Mouse (Mus musculus) forebrain, embryonic 13.5 days (tissue): ENCODE results near the gene Snrnp70. TPM values are rescaled to one million over a fixed set of nuclear protein-coding genes. Genes with fewer than 3 reads are reported as not detected.

Source experiments
- ATAC-seq: fragments of 200-750 bp; cut with Nextera tagmentation; 2 replicates; pipeline ENCODE4 v1.8.0; 2017
- H3K27ac ChIP-seq: fragments of 300-500 bp; sonication (generic); 2 replicates; pipeline ENCODE4 v1.5.1; 2015; ENCODE audit warnings: inconsistent platforms, mild to moderate bottlenecking, moderate library complexity
- H3K27me3 ChIP-seq: fragments of 300-500 bp; sonication (generic); 2 replicates; pipeline ENCODE4 v1.6.1; 2015; ENCODE audit warnings: mild to moderate bottlenecking, inconsistent platforms
- H3K36me3 ChIP-seq: fragments of 300-500 bp; sonication (generic); 2 replicates; pipeline ENCODE4 v1.6.1; 2015; ENCODE audit warnings: mild to moderate bottlenecking, inconsistent platforms; ENCODE audit not compliant: poor library complexity, severe bottlenecking
- H3K4me1 ChIP-seq: fragments of 300-500 bp; sonication (generic); 2 replicates; pipeline ENCODE4 v1.6.1; 2015; ENCODE audit warnings: inconsistent platforms
- H3K4me2 ChIP-seq: fragments of 300-500 bp; sonication (generic); 2 replicates; pipeline ENCODE4 v1.6.1; 2015; ENCODE audit warnings: inconsistent platforms, mild to moderate bottlenecking, moderate library complexity
- H3K4me3 ChIP-seq: fragments of 300-500 bp; sonication (generic); 2 replicates; pipeline ENCODE4 v1.5.1; 2015; ENCODE audit warnings: mild to moderate bottlenecking, inconsistent platforms
- H3K9ac ChIP-seq: fragments of 300-500 bp; sonication (generic); 2 replicates; pipeline ENCODE4 v1.6.1; 2015; ENCODE audit warnings: mild to moderate bottlenecking, inconsistent platforms
- H3K9me3 ChIP-seq: fragments of 300-500 bp; sonication (generic); replicated peaks from 2 replicates; pipeline ENCODE4 v1.6.1; 2016; ENCODE audit warnings: inconsistent platforms
- WGBS: fragments of 180-500 bp; shearing (Covaris S2); methylation state at CpG from one replicate; pipeline ENCODE4 v1.1.7; 2015; 5-methylcytosine and 5-hydroxymethylcytosine counted together
- polyA plus RNA-seq: library from polyadenylated mRNA; unstranded; fragments of >200 nt; fragmentation: Nextera tagmentation; extraction: Ambion mirVana; gene quantifications from 2 replicates; pipeline ENCODE4 v1.2.1, GENCODE M21; 2015

The Snrnp70 gene
- polyA plus RNA-seq, 1 experiment from 2014 or later, result 250 TPM

DNA sequence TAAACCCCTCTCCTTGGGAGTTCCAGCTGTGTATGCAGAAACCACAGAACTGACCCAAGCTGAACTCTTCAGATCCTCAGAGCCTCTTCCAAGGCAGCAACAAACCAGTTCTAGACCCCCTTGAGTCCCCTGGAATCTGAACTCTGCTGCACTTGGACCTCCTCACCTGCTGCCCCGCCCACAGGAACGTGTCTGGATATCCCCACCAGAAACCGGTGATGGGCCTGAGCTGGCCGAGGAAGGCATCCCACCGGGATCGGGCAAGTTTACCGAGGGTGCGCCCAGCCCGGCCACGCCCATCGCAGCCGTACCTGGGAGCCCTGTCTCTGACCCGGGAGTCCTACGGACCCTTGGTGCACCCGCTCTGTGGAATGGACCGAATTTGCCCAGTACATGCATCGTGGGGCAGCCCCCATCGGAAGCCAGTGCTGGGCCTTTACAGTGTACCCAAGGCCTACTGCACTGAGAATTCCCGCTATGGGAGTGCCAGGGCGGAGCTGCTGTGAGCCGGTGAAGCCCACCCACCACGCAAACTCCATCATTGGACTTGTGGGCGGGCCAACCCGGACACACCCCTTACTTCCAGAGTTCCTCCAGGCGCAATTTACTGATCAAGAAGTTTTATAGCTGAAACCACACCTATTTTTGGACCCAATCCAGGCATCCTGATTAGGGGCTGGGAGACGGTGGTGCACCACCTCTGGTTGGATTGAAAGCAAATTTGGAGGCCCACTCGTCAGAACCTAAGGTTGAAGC, 24.5 kb upstream of the Snrnp70 start:
- Histone ChIP-seq H3K27ac (no peak overlapping the region), H3K27me3 (peaks cover 61% of the 10 kb centered on the region), H3K9ac (no peak overlapping the region), H3K9me3 (no peaks in the 10 kb centered on the region), H3K36me3 (peaks cover 49% of the 10 kb centered on the region), H3K4me1 (peaks cover 3% of the 10 kb centered on the region; the same call in 1 of the 2 replicates), H3K4me3 (no peak overlapping the region), H3K4me2 (no peak overlapping the region)
- WGBS, result 15% methylated on average over 27 of the region's 27 CpGs
- ATAC-seq, result no peak

DNA sequence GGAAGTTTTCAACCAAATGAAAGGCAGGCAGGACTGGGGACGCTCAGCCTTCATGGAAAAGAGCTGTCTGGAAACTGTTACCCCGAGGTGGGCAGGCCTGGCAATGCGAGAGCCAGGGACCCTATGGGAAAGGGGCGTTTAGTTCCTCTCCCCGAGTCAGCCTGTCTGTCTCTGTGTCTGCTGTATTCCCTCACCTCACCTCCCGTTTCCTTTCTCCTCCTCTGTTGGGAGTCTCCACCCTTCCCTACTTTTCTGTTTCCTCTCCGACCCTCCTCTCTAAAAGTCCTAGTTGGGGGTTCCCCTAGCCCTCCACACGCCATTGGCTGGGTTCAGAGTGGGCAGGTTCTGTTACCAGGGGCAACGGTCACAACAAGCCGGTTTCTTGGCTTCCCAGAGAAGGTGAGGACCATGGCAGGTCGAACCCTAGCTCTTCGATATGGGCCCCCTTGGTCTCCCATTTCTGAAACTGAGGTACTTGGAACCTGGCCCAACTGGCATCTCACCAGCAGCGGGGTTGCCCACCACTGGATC, 22.5 kb upstream of the Snrnp70 start:
- Histone ChIP-seq H3K9ac (no peak overlapping the region), H3K4me1 (peaks cover 16% of the 10 kb centered on the region)

DNA sequence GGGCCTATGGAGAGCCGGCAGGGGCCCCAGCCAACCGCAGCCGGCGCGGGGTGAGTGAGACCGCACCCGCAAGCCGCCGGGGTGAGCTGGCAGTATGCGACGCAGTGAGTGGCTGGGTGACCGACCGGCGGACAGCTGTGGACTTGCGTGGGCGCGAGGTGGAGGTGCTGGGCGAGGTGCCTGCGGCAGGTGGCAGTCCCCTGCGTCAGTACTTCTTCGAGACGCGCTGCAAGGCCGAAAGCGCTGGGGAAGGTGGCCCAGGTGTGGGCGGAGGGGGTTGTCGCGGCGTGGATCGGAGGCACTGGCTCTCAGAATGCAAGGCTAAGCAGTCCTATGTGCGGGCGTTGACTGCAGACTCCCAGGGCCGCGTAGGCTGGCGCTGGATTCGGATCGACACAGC, 20.1 kb upstream of the Snrnp70 start:
- WGBS, result 11% methylated on average over 33 of the region's 37 CpGs
- no peak for ATAC-seq

More for the DNA sequence above, 22.5 kb upstream of the Snrnp70 start:
- Histone ChIP-seq H3K27ac (no peak overlapping the region), H3K36me3 (peaks cover 29% of the 10 kb centered on the region), H3K27me3 (peaks cover 81% of the 10 kb centered on the region), H3K9me3 (no peaks in the 10 kb centered on the region), H3K4me2 (no peak overlapping the region), H3K4me3 (no peak overlapping the region)
- no peak for ATAC-seq
- WGBS, result 12% methylated on average over 13 of the region's 13 CpGs

DNA sequence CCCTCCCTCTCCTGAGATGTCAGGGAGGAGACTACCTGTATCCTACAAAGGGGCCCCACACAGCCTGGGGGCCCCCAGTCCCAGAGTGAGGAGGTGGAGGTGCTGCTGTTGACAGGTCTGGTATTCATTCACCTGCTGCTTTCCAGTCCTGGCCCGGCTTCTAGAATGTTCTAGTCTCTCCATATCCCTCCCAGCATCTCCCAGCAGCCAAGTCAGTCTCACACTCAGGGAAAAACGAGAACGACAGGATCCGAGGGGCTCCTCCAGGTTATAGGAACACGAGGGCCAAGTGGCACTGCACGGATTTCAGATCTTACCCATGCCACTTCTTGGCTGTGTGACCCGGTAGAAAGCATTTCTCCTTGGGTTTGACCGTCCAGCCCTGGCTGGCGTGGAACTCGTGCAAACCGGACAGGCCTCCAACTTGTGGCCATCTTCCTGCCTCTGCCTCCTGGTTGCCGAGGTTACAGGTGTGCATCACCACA, 19.2 kb upstream of the Snrnp70 start:
- no peaks in the 10 kb centered on the region for H3K36me3 ChIP-seq

More for the DNA sequence above, 20.1 kb upstream of the Snrnp70 start:
- H3K36me3 ChIP-seq, result peaks cover 5% of the 10 kb centered on the region
- H3K9me3 ChIP-seq, result no peaks in the 10 kb centered on the region
- no peak overlapping the region for H3K9ac ChIP-seq
- H3K4me3 ChIP-seq, result 0 out of 2 replicates have a peak overlapping the region, but pooled peaks have one; percentile 1
- H3K27ac ChIP-seq, result no peak overlapping the region
- H3K4me1 ChIP-seq, result peaks cover 18% of the 10 kb centered on the region
- no peak overlapping the region for H3K4me2 ChIP-seq
- peaks cover 99% of the 10 kb centered on the region for H3K27me3 ChIP-seq

DNA sequence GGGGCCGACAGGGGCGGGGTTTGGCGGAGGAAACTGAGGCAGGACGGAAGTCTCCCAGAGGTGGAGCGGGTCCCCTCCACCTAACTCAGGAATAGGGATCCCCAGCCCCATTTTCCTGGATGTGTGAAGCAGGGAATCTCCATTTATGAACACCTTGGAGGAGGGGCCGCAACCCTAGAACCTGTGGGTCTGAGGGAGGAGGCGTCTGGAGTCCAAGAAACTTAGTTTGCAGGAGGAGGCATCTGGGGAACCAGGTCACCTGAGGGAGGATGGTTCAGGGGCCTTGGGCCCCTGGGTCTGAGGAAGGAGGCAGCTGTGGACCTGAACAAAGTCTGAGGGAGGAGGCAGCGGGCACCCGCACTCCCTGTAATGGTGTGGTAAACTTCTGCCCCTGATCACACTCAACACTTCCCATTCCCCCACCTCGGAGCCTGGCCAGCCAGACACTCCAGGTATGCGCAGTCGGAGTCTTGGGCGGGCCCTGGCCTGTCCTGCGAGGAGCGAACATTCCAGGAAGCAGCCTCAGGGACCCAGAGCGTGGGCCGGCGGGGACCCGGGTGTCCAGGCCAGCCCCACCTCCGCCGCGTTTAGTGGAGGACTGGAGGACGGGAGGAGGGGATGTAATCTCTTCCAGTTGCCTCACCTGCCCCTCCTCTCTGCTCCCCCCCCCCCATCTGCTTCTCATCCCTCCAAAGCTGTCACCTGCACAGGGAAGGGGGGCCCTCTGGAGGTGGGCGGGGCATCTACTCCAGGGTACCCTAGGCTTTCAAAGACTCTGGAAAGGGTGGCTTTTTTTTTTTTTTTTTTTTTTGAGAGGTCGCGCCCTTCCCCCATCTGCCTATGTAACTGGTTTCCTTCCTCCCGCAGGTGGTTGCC, 18.6 kb upstream of the Snrnp70 start:
- under 1% methylated on average over 26 of the region's 27 CpGs for WGBS
- Histone ChIP-seq H3K27ac (no peak overlapping the region), H3K4me2 (peak overlapping the region; percentile 67), H3K27me3 (peaks cover 99% of the 10 kb centered on the region), H3K36me3 (no peaks in the 10 kb centered on the region), H3K4me1 (peaks cover 18% of the 10 kb centered on the region), H3K9me3 (no peaks in the 10 kb centered on the region), H3K4me3 (peak overlapping the region; percentile 45), H3K9ac (peak overlapping the region; percentile 50)
- ATAC-seq, result peak; percentile 16; the same call in 1 of the 2 replicates

More for the DNA sequence above, 19.2 kb upstream of the Snrnp70 start:
- Histone ChIP-seq H3K4me1 (peaks cover 18% of the 10 kb centered on the region), H3K27me3 (peaks cover 99% of the 10 kb centered on the region), H3K9ac (no peak overlapping the region), H3K9me3 (no peaks in the 10 kb centered on the region), H3K4me2 (no peak overlapping the region), H3K27ac (no peak overlapping the region), H3K4me3 (no peak overlapping the region)
- ATAC-seq, result no peak
- 48% methylated on average over 12 of the region's 12 CpGs for whole genome bisulfite sequencing

DNA sequence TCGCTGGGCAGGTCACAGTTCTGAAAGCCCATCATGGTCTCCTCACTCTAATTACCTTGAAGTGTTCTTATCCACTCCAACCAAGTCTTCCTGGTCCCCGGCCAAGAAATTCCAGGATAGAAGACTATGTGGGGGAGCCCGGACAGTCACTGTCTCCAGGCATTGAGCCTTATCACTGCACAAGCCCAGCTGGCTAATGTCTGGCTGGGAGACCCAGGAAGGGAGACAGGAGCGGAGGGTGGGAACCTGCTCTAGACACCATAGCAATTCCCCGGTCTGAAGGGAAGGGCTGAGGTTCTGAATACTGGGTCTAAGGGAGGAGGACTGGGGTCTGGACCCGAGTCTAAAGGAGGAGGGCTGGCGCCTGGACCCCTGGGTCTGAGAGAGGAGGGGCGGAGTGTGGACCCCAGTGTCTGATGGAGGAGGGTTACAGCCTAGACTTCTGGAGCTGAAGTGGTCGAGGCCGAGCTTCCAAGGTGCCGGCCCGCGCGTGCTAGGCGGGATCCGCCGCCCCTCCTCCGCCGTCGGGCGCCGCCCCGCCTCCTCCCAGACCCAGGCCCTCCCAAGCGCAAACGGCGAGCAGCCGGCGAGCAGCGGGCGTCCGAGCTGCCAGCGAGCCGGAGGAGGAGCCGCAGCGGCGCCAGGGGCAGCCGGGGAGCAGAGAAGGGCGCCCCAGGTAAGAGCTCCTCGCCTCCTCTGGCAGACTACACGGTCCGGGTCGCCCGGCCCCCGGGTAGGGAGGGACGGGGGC, 17.7 kb upstream of the Snrnp70 start, which contains the start of gene Ntf5:
Gene Ntf5 (plus strand): TSS at position 583 of the 751 bp plus-strand sequence.
- no peaks in the 10 kb centered on the region for H3K36me3 ChIP-seq
- peaks cover 18% of the 10 kb centered on the region for H3K4me1 ChIP-seq
- peak within 1 kb of the TSS; percentile 45 for H3K4me3 ChIP-seq
- no peak within 1 kb of the TSS for H3K27ac ChIP-seq
- H3K9ac ChIP-seq, result peak within 1 kb of the TSS; percentile 50
- 3% methylated on average over 29 of the region's 45 CpGs for WGBS
- H3K27me3 ChIP-seq, result peaks cover 99% of the 10 kb centered on the region
- H3K9me3 ChIP-seq, result no peaks in the 10 kb centered on the region
- peak within 1 kb of the TSS; percentile 67 for H3K4me2 ChIP-seq
- peak; percentile 57 for ATAC-seq

DNA sequence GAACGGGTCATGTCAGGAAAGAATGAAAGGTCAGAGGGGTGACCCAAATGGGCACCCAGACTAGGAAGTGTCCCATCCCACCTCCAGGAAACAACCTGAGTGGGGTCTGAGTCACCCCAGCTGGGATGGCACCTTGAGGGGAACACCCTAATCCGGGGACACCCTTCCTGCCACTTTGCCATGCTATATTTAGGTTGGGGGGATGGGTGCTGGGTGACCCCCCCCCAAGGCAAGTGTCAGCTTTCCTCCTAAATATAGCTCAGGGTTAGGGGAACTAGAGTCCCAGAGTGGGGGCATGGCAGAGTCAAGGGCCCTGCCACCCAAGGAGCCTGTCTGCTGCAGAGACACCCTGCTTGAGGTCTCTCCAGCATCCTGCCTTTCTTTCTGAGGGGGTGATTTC, 16.9 kb upstream of the Snrnp70 start:
- Histone ChIP-seq H3K4me1 (peaks cover 18% of the 10 kb centered on the region), H3K27me3 (peaks cover 99% of the 10 kb centered on the region), H3K9ac (no peak overlapping the region), H3K36me3 (no peaks in the 10 kb centered on the region), H3K4me2 (no peak overlapping the region), H3K27ac (no peak overlapping the region), H3K9me3 (no peaks in the 10 kb centered on the region), H3K4me3 (no peak overlapping the region)
- 71% methylated on average over 2 of the region's 2 CpGs for WGBS
- no peak for ATAC-seq

DNA sequence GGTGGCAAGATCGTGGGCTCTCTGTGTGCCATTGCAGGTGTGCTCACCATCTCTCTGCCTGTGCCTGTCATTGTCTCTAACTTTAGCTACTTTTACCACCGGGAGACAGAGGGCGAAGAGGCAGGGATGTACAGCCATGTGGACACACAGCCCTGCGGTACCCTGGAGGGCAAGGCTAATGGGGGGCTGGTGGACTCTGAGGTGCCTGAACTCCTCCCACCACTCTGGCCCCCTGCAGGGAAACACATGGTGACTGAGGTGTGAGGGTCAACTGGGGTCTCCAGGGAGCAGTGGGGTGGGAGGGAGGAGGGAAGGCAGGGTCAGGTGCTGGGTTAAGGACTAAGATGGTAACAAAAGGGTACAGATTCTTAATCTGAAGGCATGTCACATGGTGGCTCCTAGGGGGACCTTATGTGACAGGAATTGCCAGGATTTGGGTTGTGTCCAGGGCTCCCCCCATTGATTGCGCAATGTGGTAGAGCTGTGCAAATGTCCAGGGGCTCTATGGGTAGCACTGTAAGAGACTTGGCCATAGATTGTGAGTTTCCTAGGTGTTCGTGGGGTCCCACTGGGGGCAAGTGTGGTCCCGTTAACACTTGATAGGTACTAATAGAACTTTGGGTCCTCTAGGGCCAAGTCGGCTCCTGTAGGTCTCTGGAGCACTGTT, 14.1 kb upstream of the Snrnp70 start:
- H3K27me3 ChIP-seq, result peaks cover 99% of the 10 kb centered on the region
- no peak overlapping the region for H3K4me2 ChIP-seq
- no peak overlapping the region for H3K27ac ChIP-seq
- no peaks in the 10 kb centered on the region for H3K36me3 ChIP-seq
- WGBS, result 87% methylated on average over 8 of the region's 8 CpGs
- no peaks in the 10 kb centered on the region for H3K9me3 ChIP-seq
- peaks cover 25% of the 10 kb centered on the region for H3K4me1 ChIP-seq
- ATAC-seq, result no peak
- H3K9ac ChIP-seq, result no peak overlapping the region
- no peak overlapping the region for H3K4me3 ChIP-seq

DNA sequence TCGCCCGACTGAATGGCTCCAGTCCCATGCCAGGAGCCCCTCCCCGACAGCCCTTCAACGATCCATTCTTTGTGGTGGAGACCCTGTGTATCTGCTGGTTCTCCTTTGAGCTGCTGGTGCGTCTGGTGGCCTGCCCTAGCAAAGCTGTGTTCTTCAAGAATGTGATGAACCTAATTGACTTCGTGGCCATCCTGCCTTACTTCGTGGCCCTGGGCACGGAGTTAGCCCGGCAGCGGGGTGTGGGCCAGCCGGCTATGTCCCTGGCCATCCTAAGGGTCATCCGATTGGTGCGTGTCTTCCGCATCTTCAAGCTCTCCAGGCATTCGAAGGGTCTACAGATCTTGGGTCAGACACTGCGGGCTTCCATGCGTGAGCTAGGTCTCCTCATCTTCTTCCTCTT, 13.4 kb upstream of the Snrnp70 start:
- no peak overlapping the region for H3K27ac ChIP-seq
- ATAC-seq, result no peak
- peaks cover 21% of the 10 kb centered on the region for H3K4me1 ChIP-seq
- H3K9me3 ChIP-seq, result no peaks in the 10 kb centered on the region
- H3K4me2 ChIP-seq, result no peak overlapping the region
- WGBS, result 89% methylated on average over 17 of the region's 17 CpGs
- H3K27me3 ChIP-seq, result peaks cover 92% of the 10 kb centered on the region
- no peak overlapping the region for H3K4me3 ChIP-seq
- H3K36me3 ChIP-seq, result no peaks in the 10 kb centered on the region
- no peak overlapping the region for H3K9ac ChIP-seq

DNA sequence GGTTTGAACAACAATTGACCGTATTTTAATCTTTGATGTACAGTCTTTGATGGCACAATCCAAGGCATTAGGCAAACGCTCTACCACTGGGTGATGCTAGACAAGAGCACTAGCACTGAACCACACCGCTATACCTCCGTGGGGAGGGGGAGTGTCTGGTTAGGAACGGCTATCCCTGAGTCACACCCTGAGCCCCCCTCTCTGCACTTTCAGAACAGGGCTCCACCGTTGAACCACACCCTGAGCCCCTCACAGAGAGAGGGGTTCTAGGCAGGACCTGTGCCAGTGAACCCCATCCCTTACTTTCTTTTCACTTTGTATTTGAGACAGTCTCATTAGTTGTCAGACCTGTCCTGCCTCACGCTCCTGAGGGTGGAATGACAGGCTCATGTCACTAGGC, 12.8 kb upstream of the Snrnp70 start:
- WGBS, result 70% methylated on average over 7 of the region's 7 CpGs
- no peak for ATAC-seq
- Histone ChIP-seq H3K27ac (no peak overlapping the region), H3K4me2 (no peak overlapping the region), H3K4me3 (no peak overlapping the region), H3K4me1 (peaks cover 15% of the 10 kb centered on the region), H3K9me3 (no peaks in the 10 kb centered on the region), H3K9ac (no peak overlapping the region), H3K36me3 (no peaks in the 10 kb centered on the region), H3K27me3 (peaks cover 86% of the 10 kb centered on the region)

DNA sequence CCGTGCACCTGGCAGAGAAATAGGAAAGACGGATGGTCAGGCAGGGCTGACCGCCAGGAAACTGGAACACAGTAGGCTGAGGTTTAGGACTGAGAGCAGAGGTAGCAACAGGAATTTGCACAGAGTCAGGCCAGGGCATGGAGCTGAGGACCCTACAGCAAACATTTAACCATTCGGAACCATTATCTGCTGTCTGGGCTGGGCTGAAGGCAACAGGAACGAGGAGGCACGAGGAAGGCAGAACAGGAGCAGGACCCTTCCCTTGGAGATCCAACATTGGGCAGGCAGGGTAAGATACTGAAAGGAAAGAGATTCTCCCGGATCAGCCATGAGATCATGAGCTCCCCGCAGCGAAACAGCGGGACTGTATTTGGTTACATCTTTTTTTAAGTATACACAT, 12.3 kb upstream of the Snrnp70 start:
- H3K4me2 ChIP-seq, result no peak overlapping the region
- peaks cover 11% of the 10 kb centered on the region for H3K4me1 ChIP-seq
- H3K4me3 ChIP-seq, result no peak overlapping the region
- WGBS, result 84% methylated on average over 10 of the region's 10 CpGs
- H3K9me3 ChIP-seq, result no peaks in the 10 kb centered on the region
- H3K27me3 ChIP-seq, result peaks cover 81% of the 10 kb centered on the region
- H3K27ac ChIP-seq, result no peak overlapping the region
- H3K9ac ChIP-seq, result no peak overlapping the region
- no peaks in the 10 kb centered on the region for H3K36me3 ChIP-seq
- ATAC-seq, result no peak
